ENCODE assay signal across 12 mouse cellular contexts in the genomic region with DNA sequence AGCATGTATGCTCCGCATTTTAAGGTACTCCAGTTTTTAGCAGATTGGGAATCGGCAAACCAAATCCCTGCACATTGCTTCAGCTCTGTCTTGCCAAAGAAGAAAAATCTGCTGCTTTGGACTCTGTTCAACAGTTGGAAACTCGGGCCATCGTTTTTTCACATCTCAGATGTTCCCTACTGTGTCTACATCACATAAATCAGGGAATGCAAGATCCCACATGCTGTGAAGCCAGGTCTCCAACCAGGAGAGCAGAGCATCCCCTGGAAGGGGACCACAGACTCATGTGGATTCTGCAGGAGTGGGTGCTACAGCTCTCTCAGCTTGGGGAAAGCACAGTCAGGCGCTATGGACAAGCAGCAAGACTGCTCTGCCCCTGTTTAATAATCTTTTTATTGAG. TPM values are rescaled to one million over a fixed set of nuclear protein-coding genes. Genes with fewer than 3 reads are reported as not detected.
DNase-seq lines count a peak whose midpoint lies in the region; ATAC-seq lines count a peak whose summit lies in the region.
"Had no signal": no experiment of that assay in that cellular context is flagged by ENCODE, and none has a peak within 500 bp of the region (broad histone marks: within the 10 kb centered on the region; RNA-seq: fewer than 3 reads in every experiment).

No protein-coding gene starts in this region.

- no peak for ATAC-seq in megakaryocyte-erythroid progenitor cell, adult 5-6 weeks (replicated peaks; ENCODE audit: low FRiP score, low TSS enrichment, poor library complexity, severe bottlenecking)
- ATAC-seq: midbrain, embryonic 16.5 days had no signal

- DNase-seq in left cerebral cortex, adult 18-20 months (ENCODE audit: low spot score in 2 of 2) = peak; percentile 14 to 16
- DNase-seq in left cerebral cortex, adult 11 months (ENCODE audit: low spot score) = no peak
- peak; percentile 25 for DNase-seq in cerebellum, adult 9-11 months
- peak; percentile 53 to 71 for DNase-seq in layer of hippocampus, adult 8-10 months (ENCODE audit: low spot score in 2 of 2)
- peak; percentile 40 for DNase-seq in right cerebral cortex, postnatal 25 days
- DNase-seq in adrenal gland, postnatal 25 days = no peak
- DNase-seq in neural tube, embryonic 10.5 days (ENCODE audit: extremely low spot score, low spot score) = no peak
- DNase-seq: adrenal gland, postnatal 36 days; heart, postnatal 10 days; lung, postnatal 4 days had no signal

RNA-seq across cellular contexts. Expression of gene Pcsk5, which starts 18.4 kb away (rescaled TPM):
- total RNA-seq in left cerebral cortex, adult 18-20 months (2021) = 10 to 100 TPM in 1 of 2 experiments, 1 to 10 TPM in 1; 9.9 to 10.7 TPM
- 10 to 100 TPM; 14.1 to 15.6 (median 15.0) TPM for total RNA-seq in layer of hippocampus, adult 8-10 months (2022)
- not detected in 2 replicates for total RNA-seq in megakaryocyte-erythroid progenitor cell, adult 5-6 weeks (2014; fragmentation: Nextera tagmentation)
- not detected in 2 replicates for total RNA-seq in megakaryocyte-erythroid progenitor cell, adult 5-6 weeks (2017)
- total RNA-seq in adrenal gland, postnatal 25 days (2021) = 185 and 217 TPM in 2 replicates

Comparison
In these comparisons a context has a peak if more than half of its experiments do, and no peak if none do; other contexts are left out.
1. DNase-seq: peak in left cerebral cortex, adult 18-20 months (2 of 2), cerebellum, adult 9-11 months (single experiment), layer of hippocampus, adult 8-10 months (2 of 2) and right cerebral cortex, postnatal 25 days (single experiment); none in left cerebral cortex, adult 11 months (single experiment), adrenal gland, postnatal 25 days (single experiment) and neural tube, embryonic 10.5 days (single experiment).
2. RNA of gene Pcsk5, which starts 18.4 kb away (total RNA-seq): 185 to 217 TPM in adrenal gland, postnatal 25 days; 14.1 to 15.6 TPM in layer of hippocampus, adult 8-10 months, 9.9 to 10.7 TPM in left cerebral cortex, adult 18-20 months and not detected in megakaryocyte-erythroid progenitor cell, adult 5-6 weeks; every median in the first group is over 10 times any median in the second.